Mouse (Mus musculus): ENCODE data around the gene Spata32. TPM values are rescaled to one million over a fixed set of nuclear protein-coding genes. Genes with fewer than 3 reads are reported as not detected.

The Spata32 gene
- polyA plus RNA-seq, 1 experiment from 2014 or later = not detected

DNA sequence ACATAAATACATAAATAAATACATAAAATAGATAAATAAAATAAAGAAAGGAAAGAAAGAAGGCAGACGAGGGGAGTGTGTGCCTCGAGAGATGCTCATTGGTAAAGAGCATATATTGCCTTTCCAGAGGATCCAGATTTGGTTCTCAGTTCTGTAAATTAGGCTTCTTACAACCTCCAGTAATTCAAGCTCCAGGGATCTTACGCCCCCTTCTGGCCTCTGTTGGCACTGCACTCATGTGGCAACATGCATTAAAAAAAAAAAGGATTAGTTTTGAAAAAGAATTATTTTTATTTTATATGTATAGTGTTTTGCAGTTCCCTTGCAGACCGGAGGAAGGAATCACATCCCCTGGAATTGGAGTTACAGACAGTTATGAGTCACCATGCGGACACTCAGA, 56.1 kb downstream of the Spata32 start:
- no peaks in the 10 kb centered on the region; the same call in 1 of the 2 replicates for H3K9me3 ChIP-seq (ENCODE audit: control insufficient read depth, low read length)
- no peak overlapping the region for H3K4me2 ChIP-seq
- no peak for DNase-seq (ENCODE audit: low spot score)
- H3K9ac ChIP-seq (ENCODE audit: low read depth, low read length) = no peak overlapping the region
- WGBS = 76% methylated on average over 5 of the region's 5 CpGs
- peaks cover 9% of the 10 kb centered on the region for H3K4me1 ChIP-seq (replicated peaks; ENCODE audit: control insufficient read depth, insufficient read depth, low read length)
- no peaks in the 10 kb centered on the region for H3K36me3 ChIP-seq (ENCODE audit: control insufficient read depth, insufficient read depth, low read length)
- no peaks in the 10 kb centered on the region for H3K27me3 ChIP-seq (replicated peaks; ENCODE audit: control insufficient read depth, insufficient read depth, low read length)
- H3K4me3 ChIP-seq (ENCODE audit: low read depth, low read length) = no peak overlapping the region
- H3K27ac ChIP-seq (ENCODE audit: low read depth, low read length) = no peak overlapping the region
- no peak for ATAC-seq (replicated peaks; ENCODE audit: low FRiP score)

DNA sequence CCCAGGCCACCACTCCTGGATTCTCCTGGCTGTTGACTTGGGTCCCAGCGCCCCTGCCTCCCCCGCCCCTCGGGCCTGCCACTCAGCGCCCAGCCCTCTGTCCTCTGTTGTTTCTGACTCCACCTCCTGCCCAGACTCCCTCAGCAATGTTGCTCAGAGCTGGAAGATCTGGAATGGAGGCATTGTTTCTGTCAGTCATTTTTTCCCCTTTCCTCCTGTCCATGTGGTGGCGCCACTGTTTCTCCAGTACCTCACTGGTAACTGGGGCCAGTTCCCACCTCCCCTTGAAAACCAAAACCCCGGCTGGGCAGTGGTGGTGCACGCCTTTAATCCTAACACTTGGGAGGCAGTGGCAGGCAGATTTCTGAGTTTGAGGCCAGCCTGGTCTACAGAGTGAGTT, 56.8 kb downstream of the Spata32 start:
- H3K27ac ChIP-seq (ENCODE audit: low read depth, low read length) = no peak overlapping the region
- peaks cover 9% of the 10 kb centered on the region for H3K4me1 ChIP-seq (replicated peaks; ENCODE audit: control insufficient read depth, insufficient read depth, low read length)
- ATAC-seq (replicated peaks; ENCODE audit: low FRiP score) (no peak), DNase-seq (ENCODE audit: low spot score) (no peak)
- 73% methylated on average over 7 of the region's 7 CpGs for WGBS
- H3K9ac ChIP-seq (ENCODE audit: low read depth, low read length) = no peak overlapping the region
- no peak overlapping the region for H3K4me2 ChIP-seq
- no peaks in the 10 kb centered on the region for H3K27me3 ChIP-seq (replicated peaks; ENCODE audit: control insufficient read depth, insufficient read depth, low read length)
- H3K9me3 ChIP-seq (ENCODE audit: control insufficient read depth, low read length) = no peaks in the 10 kb centered on the region; the same call in 1 of the 2 replicates
- H3K4me3 ChIP-seq (ENCODE audit: low read depth, low read length) = no peak overlapping the region
- H3K36me3 ChIP-seq (ENCODE audit: control insufficient read depth, insufficient read depth, low read length) = no peaks in the 10 kb centered on the region

GRCm38 (mm10) chr11:103160738-103161137, 57.5 kb downstream of the Spata32 start:
- Histone ChIP-seq H3K4me2 (no peak overlapping the region), H3K9me3 (ENCODE audit: control insufficient read depth, low read length) (no peaks in the 10 kb centered on the region), H3K27me3 (replicated peaks; ENCODE audit: control insufficient read depth, insufficient read depth, low read length) (no peaks in the 10 kb centered on the region), H3K9ac (ENCODE audit: low read depth, low read length) (no peak overlapping the region), H3K27ac (ENCODE audit: low read depth, low read length) (no peak overlapping the region), H3K36me3 (ENCODE audit: control insufficient read depth, insufficient read depth, low read length) (no peaks in the 10 kb centered on the region), H3K4me1 (replicated peaks; ENCODE audit: control insufficient read depth, insufficient read depth, low read length) (peaks cover 9% of the 10 kb centered on the region), H3K4me3 (ENCODE audit: low read depth, low read length) (no peak overlapping the region)
- ATAC-seq (replicated peaks; ENCODE audit: low FRiP score) = no peak
- no peak for DNase-seq (ENCODE audit: low spot score)
- 85% methylated on average over 11 of the region's 11 CpGs for WGBS

- peak overlapping the region; percentile 55 for H3K9ac ChIP-seq (ENCODE audit: low read depth, low read length)
- peak overlapping the region; percentile 74 for H3K4me2 ChIP-seq
- 2% methylated on average over 25 of the region's 25 CpGs for WGBS
- no peaks in the 10 kb centered on the region for H3K27me3 ChIP-seq (replicated peaks; ENCODE audit: control insufficient read depth, insufficient read depth, low read length)
- DNase-seq (ENCODE audit: low spot score) = peak; percentile 99
- peak; percentile 92 for ATAC-seq (replicated peaks; ENCODE audit: low FRiP score)
- H3K9me3 ChIP-seq (ENCODE audit: control insufficient read depth, low read length) = no peaks in the 10 kb centered on the region
- peak overlapping the region; percentile 54 for H3K27ac ChIP-seq (ENCODE audit: low read depth, low read length)
- no peaks in the 10 kb centered on the region for H3K36me3 ChIP-seq (ENCODE audit: control insufficient read depth, insufficient read depth, low read length)
- H3K4me3 ChIP-seq (ENCODE audit: low read depth, low read length) = peak overlapping the region; percentile 45
- H3K4me1 ChIP-seq (replicated peaks; ENCODE audit: control insufficient read depth, insufficient read depth, low read length) = peaks cover 5% of the 10 kb centered on the region; the same call in 1 of the 2 replicates
These were observed 59.4 kb downstream of the Spata32 start for GRCm38 (mm10) chr11:103158621-103159478.

Other genes with a start within 250 kb of the Spata32 start
- gene Nmt1, start 190.2 kb downstream of the Spata32 start, polyA plus RNA-seq (2014; fragmentation: Nextera tagmentation; extraction: Ambion mirVana) = 67.8 and 74.6 TPM in 2 replicates
- 109 and 114 TPM in 2 replicates for gene Dcakd, start 190.1 kb downstream of the Spata32 start, polyA plus RNA-seq (2014; fragmentation: Nextera tagmentation; extraction: Ambion mirVana)
- gene Plcd3, start 116.8 kb downstream of the Spata32 start, polyA plus RNA-seq (2014; fragmentation: Nextera tagmentation; extraction: Ambion mirVana) = 1.1 and 1.3 TPM in 2 replicates
- gene Acbd4, start 116.8 kb downstream of the Spata32 start, polyA plus RNA-seq (2014; fragmentation: Nextera tagmentation; extraction: Ambion mirVana) = 24.5 and 30.7 TPM in 2 replicates
- gene Hexim1, start 102.2 kb downstream of the Spata32 start, polyA plus RNA-seq (2014; fragmentation: Nextera tagmentation; extraction: Ambion mirVana) = 4.6 and 6.1 TPM in 2 replicates
- 11.9 and 13.8 TPM in 2 replicates for gene Hexim2, start 86.0 kb downstream of the Spata32 start, polyA plus RNA-seq (2014; fragmentation: Nextera tagmentation; extraction: Ambion mirVana)
- gene Fmnl1, start 47.3 kb downstream of the Spata32 start, polyA plus RNA-seq (2014; fragmentation: Nextera tagmentation; extraction: Ambion mirVana) = 6.3 and 6.9 TPM in 2 replicates
- 0.15 TPM in 1 of 2 replicates, not detected in the other for gene 1700023F06Rik, start 9.9 kb downstream of the Spata32 start, polyA plus RNA-seq (2014; fragmentation: Nextera tagmentation; extraction: Ambion mirVana)
- 1.1 and 1.6 TPM in 2 replicates for gene Map3k14, start 49.0 kb upstream of the Spata32 start, polyA plus RNA-seq (2014; fragmentation: Nextera tagmentation; extraction: Ambion mirVana)
- gene Arhgap27, start 145.3 kb upstream of the Spata32 start, polyA plus RNA-seq (2014; fragmentation: Nextera tagmentation; extraction: Ambion mirVana) = 5.0 and 5.1 TPM in 2 replicates
- 7.6 and 9.1 TPM in 2 replicates for gene Plekhm1, start 194.3 kb upstream of the Spata32 start, polyA plus RNA-seq (2014; fragmentation: Nextera tagmentation; extraction: Ambion mirVana)

Measured in liver, embryonic 11.5 days (tissue).